ENCODE assay signal across 8 mouse cellular contexts in genomic region chr11:82991469-82992166, GRCm38 (mm10). TPM values are rescaled to one million over a fixed set of nuclear protein-coding genes. Genes with fewer than 3 reads are reported as not detected.
DNase-seq lines count a peak whose midpoint lies in the region; ATAC-seq lines count a peak whose summit lies in the region.

TSS of gene Slfn9 (minus strand) at chr11:82991830.

- H3K27ac ChIP-seq in brown adipose tissue, adult 24 weeks (replicated peaks; ENCODE audit: low read depth, low read length): peak within 1 kb of the TSS; percentile 80
- no peak within 1 kb of the TSS for H3K27ac ChIP-seq in hindbrain, embryonic 12.5 days

- DNase-seq in cerebellum, adult 18-20 months: peak; percentile 18 to 31
- DNase-seq in cerebellum, adult 11 months: no peak
- peak; percentile 29 for DNase-seq in forelimb bud, embryonic 11.5 days (ENCODE audit: low read depth, low spot score)
- DNase-seq in left cerebral cortex, adult 8-10 months (ENCODE audit: low spot score in 2 of 2): peak; percentile 6
- peak; percentile 59 to 65 for DNase-seq in lung, postnatal 4 days
- DNase-seq in retina, postnatal 1 day: peak; percentile 48

- H3K27me3 ChIP-seq in hindbrain, embryonic 12.5 days: 0 out of 2 replicates have a peak, but pooled peaks cover 9% of the 10 kb centered on the region

- no peaks in the 10 kb centered on the region for H3K36me3 ChIP-seq in hindbrain, embryonic 12.5 days

- H3K9me3 ChIP-seq in hindbrain, embryonic 12.5 days (replicated peaks): no peaks in the 10 kb centered on the region

- H3K9ac ChIP-seq in hindbrain, embryonic 12.5 days: peak within 1 kb of the TSS; percentile 42

- no peak for ATAC-seq in hindbrain, embryonic 12.5 days (ENCODE audit: low FRiP score)

- peak within 1 kb of the TSS; percentile 64 for H3K4me3 ChIP-seq in brown adipose tissue, adult 24 weeks (ENCODE audit: insufficient read depth, low read depth, low read length)
- H3K4me3 ChIP-seq in hindbrain, embryonic 12.5 days: peak within 1 kb of the TSS; percentile 33

- H3K4me2 ChIP-seq in hindbrain, embryonic 12.5 days (replicated peaks): peak within 1 kb of the TSS; percentile 52

- WGBS in hindbrain, embryonic 12.5 days: 8% methylated on average over 14 of the region's 14 CpGs

- H3K4me1 ChIP-seq in brown adipose tissue, adult 24 weeks (ENCODE audit: control insufficient read depth, insufficient read depth, insufficient read length, low read length): no peaks in the 10 kb centered on the region
- H3K4me1 ChIP-seq in hindbrain, embryonic 12.5 days: peaks cover 11% of the 10 kb centered on the region

RNA-seq across cellular contexts. Expression of gene Slfn9, which starts in this region (rescaled TPM):
- polyA plus RNA-seq in brown adipose tissue, adult 24 weeks (2012; ENCODE audit: insufficient read depth, insufficient read length, missing spikeins): 0.55 and 0.92 TPM in 2 replicates
- 10.1 and 10.9 TPM in 2 replicates for polyA plus RNA-seq in hindbrain, embryonic 12.5 days (2016; fragmentation: Nextera tagmentation; extraction: Ambion mirVana)
- total RNA-seq in left cerebral cortex, adult 8-10 months (2022): under 1 TPM; 0.37 to 0.91 (median 0.62) TPM

Comparison
In these comparisons a context has a peak if more than half of its experiments do, and no peak if none do; other contexts are left out.
1. Peak in DNase-seq in left cerebral cortex, adult 8-10 months; RNA of the gene not detected or under 1 TPM.